Mouse (Mus musculus): ENCODE results near the gene Fgd1. TPM values are rescaled to one million over a fixed set of nuclear protein-coding genes. Genes with fewer than 3 reads are reported as not detected.

Fgd1 gene
- 0.23 TPM for polyA plus RNA-seq (2017; shearing (Covaris generic))

DNA sequence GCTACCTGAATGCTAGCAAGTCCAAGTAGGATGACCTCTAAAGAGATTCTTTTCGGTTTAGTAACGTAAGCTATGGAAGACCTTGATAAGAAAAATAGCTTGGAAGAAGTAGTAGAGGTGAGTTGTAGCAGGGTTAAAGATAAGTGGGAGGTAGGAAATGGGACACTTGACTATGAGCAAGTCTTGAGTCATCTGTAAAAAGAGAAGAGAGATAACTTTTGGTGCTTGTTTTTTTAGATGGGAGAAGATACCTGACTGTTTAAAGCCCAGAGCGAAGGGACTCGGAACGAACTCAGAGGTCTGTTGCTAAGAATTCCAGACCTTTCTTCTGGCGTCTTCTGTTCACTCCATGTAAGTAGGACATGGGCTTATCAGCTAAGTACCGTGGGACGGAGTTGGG lies at the start of gene Fgd1:
TSS of gene Fgd1 (plus strand) at position 301 of the 400 bp plus-strand sequence.

GRCm38 (mm10) chrX:151016938-151017877 lies 28.7 kb upstream of the Fgd1 start, which contains the start of gene Gnl3l:
Gene Gnl3l, minus strand, starts transcription at chrX:151017322.

DNA sequence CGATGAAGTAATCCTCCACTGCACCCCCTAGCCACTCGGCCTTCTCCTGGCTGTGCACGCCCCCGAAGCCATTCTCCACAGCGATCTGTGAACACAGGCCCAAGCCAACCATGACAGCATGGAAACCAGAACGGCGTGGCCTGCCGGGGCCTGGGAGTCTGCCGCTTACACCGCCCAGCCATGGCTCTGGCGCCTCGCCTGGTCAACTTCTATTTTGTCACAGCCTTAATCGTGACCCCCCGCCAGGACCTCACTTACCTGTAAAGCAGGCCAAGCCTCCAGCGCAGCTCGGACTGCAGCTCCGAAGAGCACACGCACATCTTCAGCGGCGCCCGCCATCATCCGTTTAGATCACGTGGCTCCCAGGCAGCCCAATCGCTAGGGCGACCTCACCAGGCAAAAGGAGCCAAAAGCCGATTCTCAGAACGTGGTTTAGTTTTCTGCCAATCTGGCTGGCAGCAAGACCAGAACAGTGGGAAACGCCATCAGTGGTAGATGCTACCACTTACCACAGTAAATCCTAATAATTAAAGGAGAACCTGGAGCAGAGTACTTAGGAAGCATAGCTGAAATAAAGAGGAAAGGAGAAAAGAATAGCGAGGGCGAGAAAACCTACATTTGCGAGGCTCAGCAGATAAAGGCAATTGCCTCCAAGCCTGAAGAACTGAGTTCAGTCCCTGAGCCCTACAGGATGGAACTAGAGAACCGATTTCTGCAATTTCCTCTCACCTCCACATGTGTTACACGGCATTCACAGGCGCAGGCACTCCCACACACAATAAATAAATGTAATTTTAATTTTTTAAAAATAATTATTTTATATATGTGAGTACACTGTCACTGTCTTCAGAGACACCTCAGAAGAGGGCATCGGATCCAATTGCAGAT lies 50.5 kb downstream of the Fgd1 start, which contains the start of gene Tsr2:
TSS of gene Tsr2 (minus strand) at position 373 of the 888 bp plus-strand sequence.

Other genes with a start within 250 kb of the Fgd1 start
- 2.9 TPM for gene Maged2, start 231.8 kb upstream of the Fgd1 start, polyA plus RNA-seq (2017; shearing (Covaris generic))
- gene Gnl3l, start 28.8 kb upstream of the Fgd1 start, polyA plus RNA-seq (2017; shearing (Covaris generic)), result 24.3 TPM
- gene Tsr2, start 50.4 kb downstream of the Fgd1 start, polyA plus RNA-seq (2017; shearing (Covaris generic)), result 33.7 TPM
- gene Wnk3, start 151.9 kb downstream of the Fgd1 start, polyA plus RNA-seq (2017; shearing (Covaris generic)), result not detected